Mouse (Mus musculus) cortical plate, adult 2 months (tissue): Measurements from ENCODE around the gene Fgf10.

Experiments
- CTCF ChIP-seq: fragments of 200-500 bp; IDR thresholded peaks from 2 replicates; pipeline ENCODE4 v1.5.1; 2011; ENCODE audit warnings: mild to moderate bottlenecking, control low read depth, low read length; ENCODE audit not compliant: insufficient read depth; ENCODE audit errors: extremely low read depth
- POLR2A ChIP-seq: fragments of 200-500 bp; IDR thresholded peaks from 2 replicates; pipeline ENCODE4 v1.6.1; 2011; ENCODE audit warnings: mild to moderate bottlenecking, low read length, control low read depth; ENCODE audit not compliant: insufficient read depth; ENCODE audit errors: extremely low read depth

GRCm38 (mm10) chr13:118656991-118657390 is 12.6 kb upstream of the Fgf10 start:
- TF ChIP-seq CTCF: no peak
- no peak for TF ChIP-seq POLR2A
